18 mouse cellular contexts compared by ENCODE assay signal in genomic region chr6:115973881-115974662, GRCm38 (mm10). TPM values are rescaled to one million over a fixed set of nuclear protein-coding genes. Genes with fewer than 3 reads are reported as not detected.
DNase-seq lines count a peak whose midpoint lies in the region; ATAC-seq lines count a peak whose summit lies in the region.
"Had no signal": no experiment of that assay in that cellular context is flagged by ENCODE, and none has a peak within 500 bp of the region (broad histone marks: within the 10 kb centered on the region; RNA-seq: fewer than 3 reads in every experiment).

No protein-coding gene starts in this region.

- H3K27me3 ChIP-seq in embryonic facial prominence, embryonic 13.5 days: no peaks in the 10 kb centered on the region; the same call in 1 of the 2 replicates
- no peaks in the 10 kb centered on the region for H3K27me3 ChIP-seq in embryonic facial prominence, embryonic 10.5 days (replicated peaks; ENCODE audit: low read depth, poor library complexity, severe bottlenecking)
- no peaks in the 10 kb centered on the region for H3K27me3 ChIP-seq in kidney, embryonic 15.5 days

- H3K4me1 ChIP-seq in embryonic facial prominence, embryonic 13.5 days: peaks cover 55% of the 10 kb centered on the region
- peaks cover 55% of the 10 kb centered on the region for H3K4me1 ChIP-seq in embryonic facial prominence, embryonic 10.5 days
- H3K4me1 ChIP-seq in kidney, embryonic 15.5 days: peaks cover 58% of the 10 kb centered on the region

- no peak overlapping the region for H3K4me3 ChIP-seq in embryonic facial prominence, embryonic 13.5 days
- no peak overlapping the region for H3K4me3 ChIP-seq in embryonic facial prominence, embryonic 10.5 days
- no peak overlapping the region for H3K4me3 ChIP-seq in kidney, embryonic 15.5 days (replicated peaks)

- no peaks in the 10 kb centered on the region for H3K9me3 ChIP-seq in embryonic facial prominence, embryonic 13.5 days
- H3K9me3 ChIP-seq in embryonic facial prominence, embryonic 10.5 days: no peaks in the 10 kb centered on the region
- H3K9me3 ChIP-seq in kidney, embryonic 15.5 days (replicated peaks): no peaks in the 10 kb centered on the region

- peak overlapping the region; percentile 39; the same call in 1 of the 2 replicates for H3K27ac ChIP-seq in embryonic facial prominence, embryonic 13.5 days
- no peak overlapping the region for H3K27ac ChIP-seq in embryonic facial prominence, embryonic 10.5 days (replicated peaks)
- H3K27ac ChIP-seq in kidney, embryonic 15.5 days: peak overlapping the region; percentile 18; the same call in 1 of the 2 replicates
- H3K27ac ChIP-seq: kidney, postnatal 0 days had no signal

- peaks cover 39% of the 10 kb centered on the region for H3K36me3 ChIP-seq in embryonic facial prominence, embryonic 13.5 days
- 0 out of 2 replicates have a peak, but pooled peaks cover 4% of the 10 kb centered on the region for H3K36me3 ChIP-seq in embryonic facial prominence, embryonic 10.5 days (replicated peaks)
- peaks cover 78% of the 10 kb centered on the region for H3K36me3 ChIP-seq in kidney, embryonic 15.5 days

- H3K9ac ChIP-seq in embryonic facial prominence, embryonic 13.5 days: 0 out of 2 replicates have a peak overlapping the region, but pooled peaks have one; percentile 8
- no peak overlapping the region for H3K9ac ChIP-seq in kidney, embryonic 15.5 days

- WGBS in embryonic facial prominence, embryonic 13.5 days: 68% methylated on average over 16 of the region's 16 CpGs
- WGBS in embryonic facial prominence, embryonic 10.5 days: 83% methylated on average over 16 of the region's 16 CpGs
- 76% methylated on average over 16 of the region's 16 CpGs for WGBS in kidney, embryonic 15.5 days

- H3K4me2 ChIP-seq in embryonic facial prominence, embryonic 13.5 days: no peak overlapping the region
- H3K4me2 ChIP-seq in kidney, embryonic 15.5 days: no peak overlapping the region

- DNase-seq in embryonic facial prominence, embryonic 10.5 days (ENCODE audit: low spot score): no peak
- DNase-seq in kidney, postnatal 36 days: no peak
- peak; percentile 92 for DNase-seq in MN1 (ENCODE audit: low spot score)
- peak; percentile 56 to 68 for DNase-seq in layer of hippocampus, postnatal 10 days (ENCODE audit: low spot score in 2 of 2)
- DNase-seq in thymus, postnatal 10 days (ENCODE audit: low spot score in 2 of 2): no peak
- DNase-seq: adrenal gland, postnatal 25 days; gastrocnemius, postnatal 36 days; lung, adult 18-20 months had no signal

- ATAC-seq in embryonic facial prominence, embryonic 13.5 days (ENCODE audit: insufficient number of reproducible peaks, insufficient read depth, low FRiP score, low TSS enrichment, low read depth): no peak
- ATAC-seq in kidney, embryonic 15.5 days (replicated peaks; ENCODE audit: low FRiP score): no peak
- no peak for ATAC-seq in CD4-positive, CD25-positive, alpha-beta regulatory T cell, adult 4 months

RNA-seq across cellular contexts. Expression of gene Plxnd1, which starts 20.7 kb away (rescaled TPM):
- 25.2 and 40.3 TPM in 2 replicates for polyA plus RNA-seq in embryonic facial prominence, embryonic 13.5 days (2015; fragmentation: Nextera tagmentation; extraction: Ambion mirVana)
- 26.8 and 28.1 TPM in 2 replicates for polyA plus RNA-seq in embryonic facial prominence, embryonic 10.5 days (2016; fragmentation: Nextera tagmentation; extraction: Ambion mirVana)
- polyA plus RNA-seq in kidney, embryonic 15.5 days (2015; fragmentation: Nextera tagmentation; extraction: Ambion mirVana): 47.3 and 52.7 TPM in 2 replicates
- 10 to 100 TPM; 73.2 to 73.5 TPM for total RNA-seq in layer of hippocampus, postnatal 10 days (2021)
- polyA plus RNA-seq in CD4-positive, CD25-positive, alpha-beta regulatory T cell, adult 4 months (2017; shearing (Covaris generic)): 1 to 10 TPM; 4.7 to 6.2 TPM

RNA-seq across cellular contexts. Expression of gene H1foo, which starts 29.3 kb away (rescaled TPM):
- not detected in 2 replicates for polyA plus RNA-seq in embryonic facial prominence, embryonic 13.5 days (2015; fragmentation: Nextera tagmentation; extraction: Ambion mirVana)
- not detected in 2 replicates for polyA plus RNA-seq in embryonic facial prominence, embryonic 10.5 days (2016; fragmentation: Nextera tagmentation; extraction: Ambion mirVana)
- polyA plus RNA-seq in kidney, embryonic 15.5 days (2015; fragmentation: Nextera tagmentation; extraction: Ambion mirVana): not detected in 2 replicates
- not detected for total RNA-seq in layer of hippocampus, postnatal 10 days (2021)
- polyA plus RNA-seq in CD4-positive, CD25-positive, alpha-beta regulatory T cell, adult 4 months (2017; shearing (Covaris generic)): not detected
- total RNA-seq: adrenal gland, postnatal 25 days; gastrocnemius, postnatal 36 days; heart, postnatal 10 days; left cerebral cortex, postnatal 36 days; megakaryocyte-erythroid progenitor cell, adult 5-6 weeks; neutrophil, adult 5-6 weeks had no signal
- polyA plus RNA-seq: forebrain, embryonic 11.5 days; kidney, postnatal 0 days; spleen, adult 2 months had no signal

RNA-seq across cellular contexts. Expression of gene Rho, which starts 42.5 kb away (rescaled TPM):
- polyA plus RNA-seq in embryonic facial prominence, embryonic 13.5 days (2015; fragmentation: Nextera tagmentation; extraction: Ambion mirVana): 0.14 and 0.43 TPM in 2 replicates
- polyA plus RNA-seq in embryonic facial prominence, embryonic 10.5 days (2016; fragmentation: Nextera tagmentation; extraction: Ambion mirVana): 0.33 and 0.51 TPM in 2 replicates
- 0.10 and 0.14 TPM in 2 replicates for polyA plus RNA-seq in kidney, embryonic 15.5 days (2015; fragmentation: Nextera tagmentation; extraction: Ambion mirVana)
- under 1 TPM; 0.27 TPM for total RNA-seq in layer of hippocampus, postnatal 10 days (2021)
- polyA plus RNA-seq in CD4-positive, CD25-positive, alpha-beta regulatory T cell, adult 4 months (2017; shearing (Covaris generic)): not detected
- total RNA-seq: gastrocnemius, postnatal 36 days; megakaryocyte-erythroid progenitor cell, adult 5-6 weeks had no signal
- polyA plus RNA-seq: kidney, postnatal 0 days had no signal

Comparison
In these comparisons a context has a peak if more than half of its experiments do, and no peak if none do; other contexts are left out.
1. DNase-seq: peak in MN1 (single experiment) and layer of hippocampus, postnatal 10 days (2 of 2); none in embryonic facial prominence, embryonic 10.5 days (single experiment), kidney, postnatal 36 days (0 of 2) and thymus, postnatal 10 days (0 of 2).